In the genomic region with DNA sequence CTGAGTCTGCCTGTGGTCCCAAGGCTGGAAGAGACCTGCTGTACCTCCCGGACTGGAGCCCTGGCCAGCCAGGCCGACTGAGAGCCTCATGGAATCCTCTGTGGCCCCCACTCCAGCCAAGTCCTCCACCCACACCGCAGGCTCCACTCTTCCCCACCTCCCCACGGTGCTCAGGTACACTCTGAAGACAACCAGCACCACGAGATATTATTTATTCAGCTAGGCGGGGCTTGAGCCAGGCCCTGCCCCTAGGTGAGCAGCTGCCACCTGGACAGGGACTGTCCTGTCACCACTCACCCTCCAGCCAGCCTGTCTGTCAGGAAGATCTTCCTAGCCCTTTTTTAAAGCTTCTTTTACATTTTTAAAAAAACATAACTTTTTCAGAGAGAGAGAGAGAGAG, we compare ENCODE assay signal across 9 mouse cellular contexts. TPM values are rescaled to one million over a fixed set of nuclear protein-coding genes. Genes with fewer than 3 reads are reported as not detected.
A peak's percentile ranks its signal among the peaks of the same experiment; 100 is the strongest.
DNase-seq lines count a peak whose midpoint lies in the region; ATAC-seq and TF ChIP-seq lines count a peak whose summit lies in the region.
"Had no signal": no experiment of that assay in that cellular context is flagged by ENCODE, and none has a peak within 500 bp of the region (broad histone marks: within the 10 kb centered on the region; RNA-seq: fewer than 3 reads in every experiment).

No protein-coding gene starts in this region.

- H3K9me3 ChIP-seq in kidney, postnatal 0 days (replicated peaks; ENCODE audit: low read length): no peaks in the 10 kb centered on the region
- H3K9me3 ChIP-seq in embryonic facial prominence, embryonic 10.5 days: peaks cover 20% of the 10 kb centered on the region; the same call in 1 of the 2 replicates
- no peaks in the 10 kb centered on the region for H3K9me3 ChIP-seq in hindbrain, embryonic 15.5 days
- no peaks in the 10 kb centered on the region; the same call in 1 of the 2 replicates for H3K9me3 ChIP-seq in midbrain, embryonic 13.5 days

- H3K4me3 ChIP-seq in kidney, postnatal 0 days (replicated peaks; ENCODE audit: low read depth, low read length): peak overlapping the region; percentile 73
- peak overlapping the region; percentile 80 for H3K4me3 ChIP-seq in embryonic facial prominence, embryonic 10.5 days
- no peak overlapping the region for H3K4me3 ChIP-seq in hindbrain, embryonic 15.5 days
- H3K4me3 ChIP-seq in midbrain, embryonic 13.5 days (replicated peaks): peak overlapping the region; percentile 64

- ATAC-seq in kidney, postnatal 0 days (replicated peaks; ENCODE audit: low FRiP score, low read depth): no peak
- ATAC-seq in hindbrain, embryonic 15.5 days (ENCODE audit: low FRiP score, low read depth): no peak; the same call in 1 of the 2 replicates
- ATAC-seq in midbrain, embryonic 13.5 days: 0 out of 2 replicates have a peak, but pooled peaks have one; percentile 12
- ATAC-seq: activated CD4-positive, CD25-positive, alpha-beta regulatory T cell, adult 4 months had no signal

- H3K27me3 ChIP-seq in kidney, postnatal 0 days (ENCODE audit: insufficient read depth, low read length): no peaks in the 10 kb centered on the region
- no peaks in the 10 kb centered on the region for H3K27me3 ChIP-seq in embryonic facial prominence, embryonic 10.5 days (replicated peaks; ENCODE audit: low read depth, poor library complexity, severe bottlenecking)
- no peaks in the 10 kb centered on the region for H3K27me3 ChIP-seq in hindbrain, embryonic 15.5 days
- no peaks in the 10 kb centered on the region for H3K27me3 ChIP-seq in midbrain, embryonic 13.5 days

- H3K4me2 ChIP-seq in kidney, postnatal 0 days (ENCODE audit: low read length): peak overlapping the region; percentile 66
- H3K4me2 ChIP-seq in hindbrain, embryonic 15.5 days: peak overlapping the region; percentile 88; the same call in 1 of the 2 replicates
- peak overlapping the region; percentile 66 for H3K4me2 ChIP-seq in midbrain, embryonic 13.5 days (replicated peaks)

- DNase-seq in kidney, postnatal 0 days (ENCODE audit: low spot score): no peak
- no peak for DNase-seq in kidney, adult 18-20 months
- DNase-seq in embryonic facial prominence, embryonic 10.5 days (ENCODE audit: low spot score): no peak
- no peak for DNase-seq in frontal cortex, postnatal 36 days (ENCODE audit: low spot score in 2 of 2)
- no peak for DNase-seq in kidney, adult 11 months
- DNase-seq in left cerebral cortex, postnatal 4 days: no peak

- H3K9ac ChIP-seq in kidney, postnatal 0 days (ENCODE audit: low read depth, low read length): no peak overlapping the region
- H3K9ac ChIP-seq in hindbrain, embryonic 15.5 days: no peak overlapping the region
- H3K9ac ChIP-seq in midbrain, embryonic 13.5 days (replicated peaks): no peak overlapping the region

- 61% methylated on average over 6 of the region's 6 CpGs for WGBS in kidney, postnatal 0 days
- WGBS in embryonic facial prominence, embryonic 10.5 days: 78% methylated on average over 6 of the region's 6 CpGs
- 83% methylated on average over 6 of the region's 6 CpGs for WGBS in hindbrain, embryonic 15.5 days
- WGBS in midbrain, embryonic 13.5 days: 81% methylated on average over 6 of the region's 6 CpGs

- H3K4me1 ChIP-seq in kidney, postnatal 0 days (replicated peaks; ENCODE audit: insufficient read depth, low read length): 0 out of 2 replicates have a peak, but pooled peaks cover 4% of the 10 kb centered on the region
- peaks cover 12% of the 10 kb centered on the region for H3K4me1 ChIP-seq in embryonic facial prominence, embryonic 10.5 days
- H3K4me1 ChIP-seq in hindbrain, embryonic 15.5 days (replicated peaks): peaks cover 6% of the 10 kb centered on the region
- peaks cover 14% of the 10 kb centered on the region for H3K4me1 ChIP-seq in midbrain, embryonic 13.5 days (replicated peaks)

- H3K36me3 ChIP-seq in kidney, postnatal 0 days (ENCODE audit: insufficient read depth, low read length): no peaks in the 10 kb centered on the region
- H3K36me3 ChIP-seq in embryonic facial prominence, embryonic 10.5 days (replicated peaks): peaks cover 43% of the 10 kb centered on the region
- H3K36me3 ChIP-seq in hindbrain, embryonic 15.5 days: no peaks in the 10 kb centered on the region
- H3K36me3 ChIP-seq in midbrain, embryonic 13.5 days: peaks cover 4% of the 10 kb centered on the region; the same call in 1 of the 2 replicates

- no peak for TF ChIP-seq CTCF in kidney, postnatal 0 days (IDR thresholded peaks at IDR 0.05; ENCODE audit: low read depth)

- H3K27ac ChIP-seq in kidney, postnatal 0 days: no peak overlapping the region
- H3K27ac ChIP-seq in embryonic facial prominence, embryonic 10.5 days (replicated peaks): no peak overlapping the region
- no peak overlapping the region for H3K27ac ChIP-seq in hindbrain, embryonic 15.5 days (replicated peaks)
- H3K27ac ChIP-seq in midbrain, embryonic 13.5 days: no peak overlapping the region

- intact Hi-C loops in left cerebral cortex, postnatal 4 days (cut with DNase I): no loop called here

RNA-seq across cellular contexts. Expression of a gene that starts 1.1 kb away (rescaled TPM):
- polyA plus RNA-seq in kidney, postnatal 0 days (2015; fragmentation: Nextera tagmentation; extraction: Ambion mirVana): 33.4 and 36.6 TPM in 2 replicates
- 93.0 and 94.8 TPM in 2 replicates for polyA plus RNA-seq in embryonic facial prominence, embryonic 10.5 days (2016; fragmentation: Nextera tagmentation; extraction: Ambion mirVana)
- 11.2 and 14.6 TPM in 2 replicates for polyA plus RNA-seq in hindbrain, embryonic 15.5 days (2015; fragmentation: Nextera tagmentation; extraction: Ambion mirVana)
- 25.4 and 25.7 TPM in 2 replicates for polyA plus RNA-seq in midbrain, embryonic 13.5 days (2015; fragmentation: Nextera tagmentation; extraction: Ambion mirVana)
- 1 to 10 TPM; 3.2 TPM for total RNA-seq in left cerebral cortex, postnatal 4 days (2021)
